Mouse (Mus musculus) cerebellum, postnatal 10 days (tissue): ENCODE results near the gene Cox14.
"Not testable (repeated sequence)": the region's sequence is repeated elsewhere in the genome, so short reads cannot be mapped to it uniquely, and the experiment has no call there.

Source experiments
- DNase-seq, 2 experiments: peaks; one replicate each; pipeline ENCODE4 v3.0.0; 2021; ENCODE audit warnings: mixed read lengths in 2 of 2

The Cox14 gene

DNA sequence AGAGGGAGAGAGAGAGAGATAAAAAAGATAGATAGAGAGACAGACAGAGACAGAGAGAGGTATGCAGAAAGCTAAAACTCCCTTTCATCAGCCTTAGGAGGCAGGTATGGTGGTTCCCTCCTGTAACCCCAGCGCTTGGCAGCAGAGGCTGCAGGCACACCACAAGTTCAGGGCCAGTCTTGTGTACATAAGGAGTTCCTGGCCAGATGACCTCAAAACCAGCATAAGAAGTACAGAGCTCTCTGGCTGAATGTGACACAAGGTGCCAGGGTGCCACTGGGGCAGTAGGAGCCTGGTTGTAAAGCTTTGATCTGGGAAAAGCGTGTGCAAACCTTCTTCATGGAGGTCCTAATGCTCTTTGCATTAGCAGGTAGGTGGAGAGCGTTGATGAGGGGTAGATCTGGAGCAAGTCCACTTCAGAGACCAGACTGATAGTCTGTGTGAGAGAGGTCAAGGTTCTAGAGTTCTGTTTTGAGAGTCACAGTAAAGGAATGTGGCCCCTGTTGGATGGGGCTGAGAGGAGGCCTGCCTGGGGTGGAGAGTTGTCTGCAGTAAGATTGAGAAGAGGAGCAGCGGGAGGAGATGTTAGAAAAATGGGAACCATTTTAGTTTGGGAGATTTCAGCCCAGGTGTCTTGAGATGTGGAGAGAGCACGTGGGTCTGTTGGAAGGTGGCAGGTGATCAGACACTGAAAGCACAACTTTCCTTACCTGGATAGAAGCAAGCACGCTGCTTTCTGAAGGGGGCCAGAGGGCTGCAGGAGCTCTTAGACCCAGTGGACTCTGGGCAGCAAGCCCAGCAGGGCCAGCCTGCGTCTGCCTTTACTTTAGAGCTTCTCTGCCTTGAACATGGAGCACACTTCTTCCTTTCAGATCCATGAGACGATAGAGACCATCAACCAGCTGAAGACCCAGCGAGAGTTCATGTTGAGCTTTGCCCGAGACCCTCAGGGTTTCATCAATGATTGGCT, 14.9 kb upstream of the Cox14 start:
- no peak for DNase-seq

- DNase-seq = no peak
These were observed 13.9 kb upstream of the Cox14 start for GRCm38 (mm10) chr15:99711491-99711890.

- peak in 1 of 2 experiments; percentile 12 for DNase-seq
These were observed 12.5 kb upstream of the Cox14 start for GRCm38 (mm10) chr15:99712666-99713559.

- DNase-seq = no peak
These were observed 11.8 kb upstream of the Cox14 start for GRCm38 (mm10) chr15:99713569-99713968.

DNA sequence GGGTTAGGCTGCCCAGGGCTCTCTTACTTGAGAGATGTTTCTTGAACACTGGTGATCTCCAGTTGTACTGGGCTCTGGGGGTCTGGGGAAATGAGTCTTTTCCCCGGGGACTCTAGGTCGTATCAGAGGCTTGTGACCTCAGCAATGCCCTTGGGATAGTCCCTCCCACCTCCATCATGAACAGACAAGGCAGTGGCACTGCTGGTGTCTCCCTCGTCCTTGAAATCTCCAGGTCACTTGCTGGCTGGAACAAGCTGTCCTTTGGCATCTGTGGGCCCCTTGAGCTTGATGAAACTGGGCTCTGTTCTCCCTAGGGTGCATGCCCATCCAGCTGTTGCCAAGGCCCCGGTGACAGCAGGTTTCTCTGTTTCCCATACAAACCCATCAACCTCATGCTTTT, 11.2 kb upstream of the Cox14 start:
- no peak for DNase-seq

- DNase-seq = peak; percentile 90 to 92
These were observed 10.6 kb upstream of the Cox14 start for GRCm38 (mm10) chr15:99714858-99715257.

- peak; percentile 76 to 83 for DNase-seq
These were observed 10.0 kb upstream of the Cox14 start for GRCm38 (mm10) chr15:99715361-99715865.

DNA sequence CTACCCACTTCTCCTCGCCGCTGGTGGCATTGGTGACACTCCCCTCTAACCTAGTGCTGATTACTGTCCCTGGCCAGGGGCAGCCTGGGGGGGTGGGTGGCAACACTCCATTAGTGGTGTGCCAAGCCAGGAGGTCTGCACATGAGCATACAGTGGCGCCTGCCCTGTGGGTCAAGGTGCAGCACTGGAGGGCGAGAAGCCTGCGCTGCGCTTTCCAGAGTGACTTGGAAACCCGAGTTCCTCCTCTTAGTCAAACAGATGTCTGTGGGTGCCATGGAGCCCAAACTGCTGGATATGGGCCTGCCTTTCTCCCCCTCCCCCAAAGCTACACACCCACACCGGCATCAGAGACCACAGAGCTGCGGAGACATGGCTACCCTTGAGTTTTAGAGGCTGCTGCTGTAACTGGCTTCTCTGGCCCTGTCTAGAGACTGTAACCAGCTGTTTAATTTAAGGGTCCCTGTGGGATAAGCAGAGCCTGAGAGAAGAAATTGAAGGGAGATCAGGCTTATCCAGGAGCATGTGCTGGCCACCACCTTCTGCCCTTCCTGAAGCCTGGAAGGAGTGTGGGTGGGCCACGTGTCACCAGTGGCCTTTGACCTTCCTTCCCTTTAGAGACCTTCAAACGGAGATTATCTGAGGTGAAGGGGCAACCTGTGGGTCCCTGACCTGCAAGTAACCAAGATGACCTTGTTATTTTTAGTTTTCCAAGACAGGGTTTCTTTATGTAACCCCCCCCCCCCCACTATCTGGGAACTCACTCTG, 9.3 kb upstream of the Cox14 start:
- no peak for DNase-seq

DNA sequence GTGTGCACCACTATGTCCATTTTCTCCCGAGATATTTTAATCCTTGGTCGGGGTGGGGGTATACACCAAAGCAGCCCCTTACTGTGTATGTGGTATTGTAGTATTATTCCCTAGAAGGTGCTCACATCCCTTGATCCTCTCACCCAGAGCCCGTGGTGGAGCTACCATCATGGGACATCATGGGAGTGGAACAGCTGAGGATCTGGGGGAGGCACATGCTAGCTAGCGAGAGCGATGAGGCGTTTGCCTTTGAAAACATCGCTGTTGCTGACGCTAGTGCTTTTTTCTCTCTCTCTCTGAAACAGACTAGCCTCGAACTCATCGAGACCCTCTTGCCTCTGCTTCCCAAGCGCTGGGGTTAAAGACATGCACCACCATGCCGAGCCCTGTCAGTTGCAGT, 8.6 kb upstream of the Cox14 start:
- DNase-seq = no peak

DNA sequence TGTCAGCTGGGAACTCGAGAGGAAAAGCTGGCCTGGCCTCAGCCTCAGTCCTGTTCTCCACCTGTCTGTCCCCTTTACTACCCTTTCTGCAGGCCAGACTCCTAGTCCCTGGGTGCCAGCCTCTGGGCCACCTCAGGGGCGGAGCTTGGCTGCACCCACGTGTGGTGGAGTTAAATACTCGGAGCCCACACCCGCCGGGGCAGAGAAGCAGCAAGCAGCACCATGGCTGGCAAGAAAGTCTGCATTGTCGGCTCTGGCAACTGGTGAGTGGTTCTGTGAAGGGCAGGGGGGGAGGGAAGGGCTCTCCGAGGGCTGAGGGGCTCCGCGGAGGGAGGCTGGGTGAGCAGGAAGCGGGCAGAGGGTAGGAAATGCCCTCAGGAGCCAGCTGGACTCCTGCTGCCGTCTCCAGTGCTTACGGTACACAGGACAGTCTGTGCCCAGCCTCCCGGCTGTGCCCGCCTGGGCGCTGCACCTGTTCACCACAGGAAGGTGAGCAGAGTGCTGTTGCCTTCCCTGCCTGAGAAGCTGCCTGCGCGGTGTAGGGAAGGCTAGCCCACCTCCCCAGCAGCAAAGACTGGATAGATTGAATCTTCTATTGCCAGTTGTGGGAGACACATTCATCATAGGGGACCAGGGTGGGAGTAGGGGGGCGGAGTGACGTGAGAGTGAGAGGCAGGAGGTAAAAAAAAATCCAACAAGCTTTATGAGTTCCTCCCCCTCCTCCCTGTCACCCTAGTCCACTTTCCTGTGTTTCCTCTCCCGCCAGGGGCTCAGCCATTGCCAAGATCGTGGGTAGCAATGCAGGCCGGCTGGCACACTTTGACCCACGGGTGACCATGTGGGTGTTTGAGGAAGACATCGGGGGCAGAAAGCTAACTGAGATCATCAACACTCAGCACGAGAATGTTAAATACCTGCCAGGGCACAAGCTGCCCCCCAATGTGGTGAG, 7.8 kb upstream of the Cox14 start, which contains the start of gene Gpd1:
Gene Gpd1, plus strand, starts transcription at position 130 of the 949 bp plus-strand sequence.
- DNase-seq = peak; percentile 71 to 74

- no peak for DNase-seq
These were observed 6.9 kb upstream of the Cox14 start for GRCm38 (mm10) chr15:99718461-99719021.

- no peak for DNase-seq
These were observed 5.6 kb upstream of the Cox14 start for GRCm38 (mm10) chr15:99719865-99720264.

GRCm38 (mm10) chr15:99721921-99722743, 3.3 kb upstream of the Cox14 start:
- DNase-seq = no peak

DNA sequence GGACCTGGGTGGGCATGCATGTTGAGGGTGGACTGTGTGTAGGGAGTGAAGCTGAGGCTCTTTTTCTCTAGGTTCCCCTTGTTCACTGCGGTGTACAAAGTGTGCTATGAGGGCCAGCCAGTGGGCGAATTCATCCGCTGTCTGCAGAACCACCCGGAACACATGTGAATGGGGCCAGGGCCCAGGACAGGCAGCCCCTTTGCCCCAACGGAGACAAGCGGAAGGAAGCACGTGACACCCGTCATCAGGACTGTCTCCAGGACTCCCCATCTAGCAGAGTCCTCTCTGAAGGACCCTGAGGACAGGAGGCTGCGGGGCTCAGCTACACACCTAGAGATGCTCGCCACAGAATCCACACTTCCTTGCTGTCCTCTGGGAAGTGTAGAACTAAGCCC, 2.3 kb upstream of the Cox14 start:
- DNase-seq = no peak

DNA sequence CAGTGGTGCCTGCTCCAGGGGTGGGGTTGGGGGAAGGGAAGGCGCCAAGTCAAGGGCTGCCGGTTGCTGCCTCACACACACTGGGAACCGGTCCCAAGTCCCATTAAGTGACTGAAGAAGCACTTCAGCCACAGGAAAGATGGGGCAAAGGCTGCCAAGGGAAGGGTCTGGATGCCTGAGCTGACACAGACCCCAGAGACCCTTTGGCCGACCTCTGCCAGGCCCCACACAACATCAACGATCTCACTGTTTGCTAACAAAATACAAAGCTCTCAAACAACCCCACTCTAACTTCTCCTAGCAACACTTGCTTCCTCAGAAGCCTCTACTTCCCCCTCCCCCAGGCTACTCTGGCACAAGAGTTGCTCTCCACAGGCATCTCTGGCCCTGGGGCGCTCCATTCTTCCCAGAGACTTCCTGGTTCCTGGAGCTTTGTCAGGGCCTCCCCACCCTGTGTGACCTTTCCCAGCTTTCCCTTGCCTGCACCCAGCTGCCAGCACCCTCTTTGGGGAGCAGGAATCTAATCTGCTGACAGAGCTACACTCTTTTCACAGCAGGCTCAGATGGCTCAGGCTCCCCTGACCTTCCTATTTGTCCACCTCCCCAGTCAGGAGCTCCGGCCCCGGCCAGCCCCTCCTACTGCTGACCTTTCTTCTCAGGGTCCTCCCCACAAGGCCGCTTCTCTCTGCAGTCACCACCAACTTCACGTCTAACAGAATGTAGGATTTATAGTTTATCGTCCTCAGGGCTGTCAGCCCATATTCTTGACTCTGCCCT, 1.7 kb upstream of the Cox14 start:
- peak; percentile 66 to 69 for DNase-seq

- peak; percentile 77 to 81 for DNase-seq
These were observed 961 bp upstream of the Cox14 start for GRCm38 (mm10) chr15:99724292-99725021.

- no peak for DNase-seq
These were observed 1.1 kb downstream of the Cox14 start for GRCm38 (mm10) chr15:99726549-99726948.

GRCm38 (mm10) chr15:99727039-99727438, 1.6 kb downstream of the Cox14 start:
- not testable (repeated sequence) for DNase-seq
